Mouse (Mus musculus) midbrain, embryonic 12.5 days (tissue): ENCODE measurements around the gene Tbxas1. TPM values are rescaled to one million over a fixed set of nuclear protein-coding genes. Genes with fewer than 3 reads are reported as not detected.

ENCODE experiments used
- ATAC-seq: fragments of 200-750 bp; cut with Nextera tagmentation; 2 replicates; pipeline ENCODE4 v1.8.0; 2017; ENCODE audit warnings: low read depth, moderate TSS enrichment, moderate library complexity; ENCODE audit not compliant: low FRiP score
- H3K27ac ChIP-seq: fragments of 300-500 bp; sonication (generic); replicated peaks from 2 replicates; pipeline ENCODE4 v1.5.1; 2016; ENCODE audit warnings: mild to moderate bottlenecking
- H3K27me3 ChIP-seq: fragments of 300-500 bp; sonication (generic); 2 replicates; pipeline ENCODE4 v1.6.1; 2016; ENCODE audit warnings: mild to moderate bottlenecking
- H3K36me3 ChIP-seq: fragments of 300-500 bp; sonication (generic); 2 replicates; pipeline ENCODE4 v1.6.1; 2016
- H3K4me1 ChIP-seq: fragments of 300-500 bp; sonication (generic); 2 replicates; pipeline ENCODE4 v1.6.1; 2016
- H3K4me2 ChIP-seq: fragments of 300-500 bp; sonication (generic); replicated peaks from 2 replicates; pipeline ENCODE4 v1.6.1; 2016; ENCODE audit warnings: mild to moderate bottlenecking, moderate library complexity
- H3K4me3 ChIP-seq: fragments of 300-500 bp; sonication (generic); 2 replicates; pipeline ENCODE4 v1.5.1; 2016; ENCODE audit warnings: mild to moderate bottlenecking
- H3K9ac ChIP-seq: fragments of 300-500 bp; sonication (generic); replicated peaks from 2 replicates; pipeline ENCODE4 v1.6.1; 2016; ENCODE audit warnings: mild to moderate bottlenecking, moderate library complexity
- H3K9me3 ChIP-seq: fragments of 300-500 bp; sonication (generic); 2 replicates; pipeline ENCODE4 v1.6.1; 2016; ENCODE audit warnings: mild to moderate bottlenecking
- WGBS: fragments of 180-500 bp; shearing (Covaris S2); methylation state at CpG from one replicate; pipeline ENCODE4 v1.1.7; 2016; 5-methylcytosine and 5-hydroxymethylcytosine counted together
- polyA plus RNA-seq: library from polyadenylated mRNA; unstranded; fragments of >200 nt; fragmentation: Nextera tagmentation; extraction: Ambion mirVana; gene quantifications from 2 replicates; pipeline ENCODE4 v1.2.1, GENCODE M21; 2016

Tbxas1 gene
- polyA plus RNA-seq, 1 experiment from 2014 or later, result 2.2 TPM

DNA sequence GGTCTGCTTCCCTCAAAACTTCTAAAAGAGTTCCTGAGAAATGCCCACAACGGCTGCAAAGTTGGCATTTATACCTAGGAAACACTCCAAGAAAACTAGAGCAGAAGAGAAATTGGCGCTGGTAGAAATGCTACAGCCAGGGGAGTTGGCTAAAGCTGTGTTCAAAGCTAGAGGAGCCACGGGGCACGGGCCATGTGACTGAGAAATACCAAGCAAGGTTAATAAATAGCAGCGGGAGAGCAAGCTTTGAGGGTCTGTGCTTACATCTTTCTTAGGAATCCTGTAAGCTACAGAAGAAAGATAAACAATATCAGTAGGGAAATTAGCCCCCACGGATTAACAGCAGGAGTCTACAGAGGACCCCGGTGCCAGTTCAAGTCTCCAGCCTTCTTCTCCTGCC, 107.9 kb downstream of the Tbxas1 start:
- H3K4me2 ChIP-seq, result no peak overlapping the region
- H3K27ac ChIP-seq, result no peak overlapping the region
- H3K9ac ChIP-seq, result no peak overlapping the region
- H3K27me3 ChIP-seq, result no peaks in the 10 kb centered on the region
- ATAC-seq, result no peak
- WGBS, result 64% methylated on average over 7 of the region's 7 CpGs
- H3K9me3 ChIP-seq, result no peaks in the 10 kb centered on the region
- no peaks in the 10 kb centered on the region for H3K36me3 ChIP-seq
- H3K4me1 ChIP-seq, result no peaks in the 10 kb centered on the region
- H3K4me3 ChIP-seq, result no peak overlapping the region

DNA sequence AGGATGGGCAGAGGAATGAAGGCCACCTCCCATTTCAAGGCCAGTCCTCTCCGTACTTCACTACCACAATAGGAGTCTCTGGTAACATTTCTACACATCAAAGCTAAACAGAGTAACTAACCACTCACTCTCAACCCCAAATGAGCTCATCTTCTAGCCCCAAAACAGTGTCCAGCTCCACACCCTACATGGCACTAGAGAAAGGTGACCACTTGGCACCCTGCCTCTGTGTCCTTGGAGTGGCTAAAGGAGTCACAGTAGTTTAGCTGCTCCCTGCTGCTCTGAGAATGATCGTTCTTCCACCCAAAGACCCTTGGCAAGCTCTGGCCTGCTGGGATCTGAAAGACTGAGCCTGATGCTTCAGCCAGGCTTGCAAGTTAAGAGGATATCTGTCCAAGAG, 109.4 kb downstream of the Tbxas1 start:
- no peak overlapping the region for H3K9ac ChIP-seq
- no peak for ATAC-seq
- H3K4me1 ChIP-seq, result no peaks in the 10 kb centered on the region
- no peak overlapping the region for H3K4me2 ChIP-seq
- no peaks in the 10 kb centered on the region for H3K36me3 ChIP-seq
- WGBS, result 84% methylated on average over 2 of the region's 2 CpGs
- no peaks in the 10 kb centered on the region for H3K9me3 ChIP-seq
- no peak overlapping the region for H3K27ac ChIP-seq
- no peaks in the 10 kb centered on the region for H3K27me3 ChIP-seq
- no peak overlapping the region for H3K4me3 ChIP-seq

DNA sequence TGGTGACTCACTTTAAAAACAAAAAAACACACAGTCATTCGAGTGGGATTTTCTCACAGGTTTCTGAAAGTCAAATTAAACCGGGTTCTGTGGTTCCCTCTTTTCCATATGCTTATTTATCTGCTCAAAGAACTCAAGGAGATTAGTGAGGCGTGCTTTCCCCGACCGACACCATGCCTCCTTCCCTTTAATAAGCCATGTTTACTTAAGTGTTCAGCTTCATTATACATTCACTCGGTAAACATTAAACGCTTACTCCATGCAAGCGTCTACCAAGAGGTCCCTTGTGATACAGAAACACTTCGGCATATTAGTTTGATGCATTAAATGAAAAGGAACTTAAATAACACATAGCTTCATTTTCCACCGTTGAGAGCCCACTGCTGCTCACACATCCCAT, 111.4 kb downstream of the Tbxas1 start:
- 53% methylated on average over 10 of the region's 10 CpGs for WGBS
- Histone ChIP-seq H3K4me2 (no peak overlapping the region), H3K9ac (no peak overlapping the region), H3K4me1 (no peaks in the 10 kb centered on the region), H3K27ac (no peak overlapping the region), H3K9me3 (no peaks in the 10 kb centered on the region), H3K4me3 (no peak overlapping the region), H3K36me3 (no peaks in the 10 kb centered on the region), H3K27me3 (no peaks in the 10 kb centered on the region)
- no peak for ATAC-seq

DNA sequence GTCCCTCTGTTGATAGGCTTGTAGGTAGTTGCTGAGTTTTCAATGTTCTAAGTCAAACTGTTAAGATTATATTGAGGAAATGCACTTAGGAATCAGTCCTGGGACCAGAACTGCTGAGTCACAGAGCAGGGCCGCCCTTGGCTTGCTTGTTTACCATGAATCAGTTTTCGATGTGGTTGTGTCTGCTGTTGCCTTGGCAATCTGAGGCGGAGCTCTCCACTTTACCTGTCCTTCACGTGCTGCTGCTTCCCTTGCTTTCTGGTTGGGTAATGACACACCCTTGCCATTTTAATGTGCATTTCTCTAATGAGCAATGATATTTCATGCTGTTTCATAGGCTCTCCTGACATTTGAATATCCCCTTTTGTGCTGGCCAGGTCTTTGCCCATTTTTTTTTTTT, 116.8 kb downstream of the Tbxas1 start:
- Histone ChIP-seq H3K27ac (no peak overlapping the region), H3K36me3 (no peaks in the 10 kb centered on the region), H3K9me3 (no peaks in the 10 kb centered on the region), H3K4me3 (no peak overlapping the region), H3K4me2 (no peak overlapping the region), H3K27me3 (no peaks in the 10 kb centered on the region), H3K4me1 (no peaks in the 10 kb centered on the region), H3K9ac (no peak overlapping the region)
- ATAC-seq, result no peak
- WGBS, result 52% methylated on average over 4 of the region's 4 CpGs

DNA sequence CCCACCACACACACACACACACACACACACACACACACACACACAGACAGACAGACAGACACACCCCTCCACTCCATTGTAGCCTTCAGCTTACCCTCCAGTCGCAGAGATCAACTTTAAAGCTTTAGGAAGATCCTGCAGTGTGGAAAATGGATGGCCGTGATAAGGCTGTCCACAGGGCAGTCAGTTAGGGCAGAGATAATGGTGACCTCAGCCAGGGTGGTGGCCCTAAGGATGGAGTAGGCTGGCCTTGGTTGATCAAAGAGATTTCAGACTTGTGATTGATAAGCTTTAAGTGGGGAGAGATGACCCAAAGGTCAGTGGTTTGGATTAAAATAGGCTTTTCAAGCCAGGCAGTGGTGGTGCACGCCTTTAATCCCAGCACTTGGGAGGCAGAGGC, 120.6 kb downstream of the Tbxas1 start:
- no peaks in the 10 kb centered on the region for H3K27me3 ChIP-seq
- no peak overlapping the region for H3K27ac ChIP-seq
- no peaks in the 10 kb centered on the region for H3K4me1 ChIP-seq
- no peak overlapping the region for H3K4me3 ChIP-seq
- no peaks in the 10 kb centered on the region for H3K9me3 ChIP-seq
- H3K36me3 ChIP-seq, result no peaks in the 10 kb centered on the region
- ATAC-seq, result no peak
- WGBS, result 84% methylated on average over 3 of the region's 3 CpGs
- H3K4me2 ChIP-seq, result no peak overlapping the region
- H3K9ac ChIP-seq, result no peak overlapping the region

DNA sequence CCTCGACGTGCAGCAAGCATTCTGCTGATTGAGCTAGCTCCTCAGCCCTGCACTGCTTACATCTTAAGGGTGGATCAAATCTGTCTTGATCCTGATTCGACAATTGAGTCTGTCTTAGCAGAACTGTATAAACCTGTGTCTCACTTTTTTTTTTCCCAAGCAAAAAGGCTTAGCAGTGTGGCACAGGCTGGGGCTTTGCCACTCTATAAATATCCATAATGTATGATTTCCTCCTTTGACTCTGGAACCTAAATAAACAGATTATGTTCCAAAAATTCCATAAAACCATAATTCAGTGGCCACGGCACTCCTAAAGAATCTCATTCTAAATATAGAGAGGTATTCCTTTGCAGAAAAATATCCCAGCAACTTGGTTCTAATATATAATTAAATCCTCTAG, 122.6 kb downstream of the Tbxas1 start:
- H3K4me2 ChIP-seq, result no peak overlapping the region
- ATAC-seq, result no peak
- H3K4me3 ChIP-seq, result no peak overlapping the region
- H3K4me1 ChIP-seq, result no peaks in the 10 kb centered on the region
- WGBS, result 81% methylated on average over 4 of the region's 4 CpGs
- no peaks in the 10 kb centered on the region for H3K36me3 ChIP-seq
- H3K27me3 ChIP-seq, result no peaks in the 10 kb centered on the region
- no peak overlapping the region for H3K27ac ChIP-seq
- H3K9ac ChIP-seq, result no peak overlapping the region
- H3K9me3 ChIP-seq, result no peaks in the 10 kb centered on the region

DNA sequence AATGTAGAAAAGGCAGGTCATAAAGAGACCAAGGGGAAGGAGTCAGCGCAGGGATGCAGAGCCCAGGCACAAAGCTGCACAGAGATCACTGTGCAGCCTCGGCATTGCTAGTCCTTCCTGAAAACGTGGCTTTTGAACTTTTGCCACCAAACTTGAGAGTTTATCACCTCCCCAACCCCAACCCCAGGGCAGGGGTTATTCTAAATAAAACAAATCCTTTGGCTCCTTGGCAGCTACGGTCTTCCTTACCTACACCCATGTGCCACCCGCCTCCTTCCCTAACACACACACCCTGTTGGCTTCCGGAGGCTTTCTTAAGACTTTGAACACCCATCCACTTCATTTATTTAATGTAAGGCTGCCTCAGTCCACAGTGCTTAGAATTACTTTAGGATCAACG, 127.9 kb downstream of the Tbxas1 start:
- ATAC-seq, result no peak
- H3K4me2 ChIP-seq, result no peak overlapping the region
- H3K9me3 ChIP-seq, result no peaks in the 10 kb centered on the region
- no peak overlapping the region for H3K27ac ChIP-seq
- WGBS, result 72% methylated on average over 7 of the region's 7 CpGs
- peaks cover 22% of the 10 kb centered on the region for H3K4me1 ChIP-seq
- no peaks in the 10 kb centered on the region for H3K36me3 ChIP-seq
- no peak overlapping the region for H3K4me3 ChIP-seq
- H3K27me3 ChIP-seq, result no peaks in the 10 kb centered on the region
- H3K9ac ChIP-seq, result no peak overlapping the region

DNA sequence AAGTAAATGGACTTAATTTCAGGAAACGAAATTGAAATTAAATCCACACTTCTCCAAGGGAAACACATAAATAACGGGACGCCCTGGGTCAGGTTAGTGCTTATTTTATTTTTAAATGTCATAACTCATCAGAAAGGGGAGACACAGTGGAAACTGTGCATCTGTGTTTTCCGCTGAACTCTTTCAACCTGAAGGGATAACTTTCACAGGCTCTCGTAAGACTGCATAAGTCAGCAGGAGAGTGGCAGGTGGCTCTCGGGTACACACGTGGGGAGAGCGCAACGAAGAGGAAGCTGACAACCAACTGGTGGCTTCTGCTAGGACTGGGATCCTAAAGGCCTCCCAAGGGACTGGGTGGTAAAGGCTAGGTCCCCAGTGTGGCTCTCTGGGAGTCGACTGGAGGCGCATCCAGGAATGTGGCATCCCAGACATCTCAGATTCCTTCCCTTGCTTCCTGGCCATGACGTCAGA, 128.8 kb downstream of the Tbxas1 start:
- no peaks in the 10 kb centered on the region for H3K27me3 ChIP-seq
- H3K4me1 ChIP-seq, result peaks cover 22% of the 10 kb centered on the region
- H3K27ac ChIP-seq, result no peak overlapping the region
- no peaks in the 10 kb centered on the region for H3K36me3 ChIP-seq
- no peak overlapping the region for H3K4me2 ChIP-seq
- no peak overlapping the region for H3K9ac ChIP-seq
- H3K9me3 ChIP-seq, result no peaks in the 10 kb centered on the region
- no peak for ATAC-seq
- 88% methylated on average over 12 of the region's 12 CpGs for WGBS
- H3K4me3 ChIP-seq, result no peak overlapping the region

DNA sequence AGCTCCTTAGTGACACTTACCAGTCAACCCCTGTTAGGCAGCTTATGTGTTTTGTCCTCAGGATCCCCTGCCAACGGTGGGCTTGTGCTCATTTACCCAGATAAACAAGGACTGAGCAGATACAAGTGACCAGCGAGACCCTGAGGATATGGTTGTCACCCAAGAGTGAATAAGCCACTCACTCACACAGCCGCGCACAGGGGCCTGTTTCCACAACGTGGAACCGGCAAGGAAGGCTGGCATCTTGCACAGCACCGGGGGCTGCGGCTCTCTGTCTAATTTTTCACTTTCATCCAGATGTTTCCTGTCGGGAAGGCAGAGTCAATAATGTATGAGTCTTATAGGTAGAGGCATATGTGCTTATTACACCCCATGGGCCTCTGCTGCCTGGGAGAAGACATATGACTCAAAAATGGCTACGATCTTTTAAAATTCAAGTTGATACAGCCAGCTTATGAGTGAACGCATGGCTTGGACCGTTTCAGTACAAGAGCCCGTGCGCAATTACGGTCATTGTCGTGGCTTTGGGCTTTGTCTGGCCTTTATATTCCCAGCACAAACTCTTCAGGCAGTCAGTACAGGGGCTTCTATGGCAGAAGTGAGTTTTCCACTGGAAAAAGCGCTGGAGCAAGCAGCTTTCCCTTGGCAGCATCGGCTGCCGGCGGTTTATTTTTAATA, 130.2 kb downstream of the Tbxas1 start:
- H3K9ac ChIP-seq, result no peak overlapping the region
- H3K9me3 ChIP-seq, result no peaks in the 10 kb centered on the region
- ATAC-seq, result no peak
- H3K4me1 ChIP-seq, result peaks cover 22% of the 10 kb centered on the region
- no peak overlapping the region for H3K4me2 ChIP-seq
- H3K36me3 ChIP-seq, result no peaks in the 10 kb centered on the region
- H3K27me3 ChIP-seq, result no peaks in the 10 kb centered on the region
- no peak overlapping the region; the same call in 1 of the 2 replicates for H3K27ac ChIP-seq
- WGBS, result 83% methylated on average over 20 of the region's 20 CpGs
- H3K4me3 ChIP-seq, result no peak overlapping the region

DNA sequence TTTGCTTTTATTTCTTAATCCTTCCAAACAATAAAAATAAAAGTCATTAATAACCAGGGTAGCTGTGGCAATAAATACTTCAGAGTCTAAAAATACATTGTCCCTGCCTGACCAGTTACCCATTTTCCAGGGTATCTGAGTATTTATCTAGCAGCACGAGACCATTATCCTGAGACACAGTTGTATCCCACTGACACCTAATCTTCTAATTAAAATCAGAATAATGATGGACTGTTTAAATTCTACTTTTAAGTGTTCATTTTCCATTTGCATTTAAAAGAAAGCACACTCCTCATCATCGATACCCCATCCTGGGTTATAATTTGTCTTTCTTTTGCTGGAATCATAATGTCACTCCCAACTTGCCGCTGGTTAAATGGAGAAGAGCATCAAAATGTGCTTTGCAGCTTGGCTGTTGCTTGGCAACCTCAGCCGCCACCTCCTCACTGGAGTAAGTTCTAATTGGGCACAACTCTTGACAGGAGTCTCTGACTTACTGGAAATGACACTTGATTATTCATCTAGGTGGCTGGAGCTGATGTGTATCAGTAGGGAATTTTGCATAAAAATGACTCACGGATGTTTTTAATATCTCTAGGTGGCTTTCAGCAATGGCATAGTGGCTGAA, 130.9 kb downstream of the Tbxas1 start:
- Histone ChIP-seq H3K4me3 (no peak overlapping the region), H3K4me2 (no peak overlapping the region), H3K27me3 (no peaks in the 10 kb centered on the region), H3K9ac (no peak overlapping the region), H3K36me3 (no peaks in the 10 kb centered on the region), H3K9me3 (no peaks in the 10 kb centered on the region), H3K27ac (no peak overlapping the region; the same call in 1 of the 2 replicates), H3K4me1 (peaks cover 22% of the 10 kb centered on the region)
- ATAC-seq, result no peak
- 51% methylated on average over 5 of the region's 5 CpGs for WGBS

DNA sequence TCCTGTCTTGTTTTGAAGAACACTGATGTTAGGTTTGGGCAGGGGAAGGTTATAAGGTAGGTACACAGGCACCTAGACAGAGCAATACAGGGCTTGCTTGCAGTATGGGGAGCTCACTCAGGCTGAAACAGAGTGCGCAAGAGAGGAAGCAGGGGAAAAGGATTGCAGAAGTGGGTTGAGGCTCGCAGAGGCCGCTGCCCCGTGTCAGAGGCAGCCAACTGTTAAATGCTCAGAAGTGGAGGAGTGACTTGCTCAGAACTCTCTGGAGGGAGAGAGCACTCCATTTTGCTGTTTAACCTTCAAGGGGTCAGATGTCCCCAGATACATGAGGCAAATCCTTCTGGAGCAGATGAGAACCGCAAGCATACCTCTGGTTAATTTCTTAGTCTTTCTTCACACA, 132.0 kb downstream of the Tbxas1 start:
- H3K9me3 ChIP-seq, result no peaks in the 10 kb centered on the region
- 49% methylated on average over 5 of the region's 5 CpGs for WGBS
- no peak overlapping the region for H3K9ac ChIP-seq
- H3K36me3 ChIP-seq, result no peaks in the 10 kb centered on the region
- H3K4me1 ChIP-seq, result peaks cover 22% of the 10 kb centered on the region
- H3K4me2 ChIP-seq, result no peak overlapping the region
- H3K4me3 ChIP-seq, result no peak overlapping the region
- ATAC-seq, result no peak
- no peak overlapping the region for H3K27ac ChIP-seq
- H3K27me3 ChIP-seq, result no peaks in the 10 kb centered on the region

DNA sequence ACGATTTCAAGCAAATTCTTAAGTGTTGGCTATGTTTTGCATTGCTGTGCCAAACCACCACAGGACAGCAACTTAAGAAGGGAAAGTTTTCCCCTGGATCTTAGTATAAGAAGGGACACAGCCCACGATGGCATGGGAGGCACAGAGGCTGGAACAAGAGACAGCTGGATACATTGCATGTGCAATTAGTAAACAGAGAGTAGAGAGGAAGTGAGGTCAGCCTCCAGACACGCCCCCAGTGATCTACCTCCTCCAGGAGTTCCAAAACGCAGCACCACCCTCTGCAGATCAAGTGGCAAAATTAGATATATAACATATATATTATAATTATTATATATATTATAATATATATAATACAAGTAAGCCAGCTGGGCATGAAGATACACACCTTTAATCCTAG, 132.9 kb downstream of the Tbxas1 start:
- no peak for ATAC-seq
- Histone ChIP-seq H3K27ac (no peak overlapping the region), H3K36me3 (no peaks in the 10 kb centered on the region), H3K9ac (no peak overlapping the region), H3K4me1 (peaks cover 22% of the 10 kb centered on the region), H3K4me2 (no peak overlapping the region), H3K27me3 (no peaks in the 10 kb centered on the region), H3K4me3 (no peak overlapping the region), H3K9me3 (peaks cover 4% of the 10 kb centered on the region; the same call in 1 of the 2 replicates)
- 75% methylated on average over 4 of the region's 4 CpGs for WGBS
